Mouse (Mus musculus): ENCODE results near the gene Nol9.
A peak's percentile ranks its signal among the peaks of the same experiment; 100 is the strongest.

DNA sequence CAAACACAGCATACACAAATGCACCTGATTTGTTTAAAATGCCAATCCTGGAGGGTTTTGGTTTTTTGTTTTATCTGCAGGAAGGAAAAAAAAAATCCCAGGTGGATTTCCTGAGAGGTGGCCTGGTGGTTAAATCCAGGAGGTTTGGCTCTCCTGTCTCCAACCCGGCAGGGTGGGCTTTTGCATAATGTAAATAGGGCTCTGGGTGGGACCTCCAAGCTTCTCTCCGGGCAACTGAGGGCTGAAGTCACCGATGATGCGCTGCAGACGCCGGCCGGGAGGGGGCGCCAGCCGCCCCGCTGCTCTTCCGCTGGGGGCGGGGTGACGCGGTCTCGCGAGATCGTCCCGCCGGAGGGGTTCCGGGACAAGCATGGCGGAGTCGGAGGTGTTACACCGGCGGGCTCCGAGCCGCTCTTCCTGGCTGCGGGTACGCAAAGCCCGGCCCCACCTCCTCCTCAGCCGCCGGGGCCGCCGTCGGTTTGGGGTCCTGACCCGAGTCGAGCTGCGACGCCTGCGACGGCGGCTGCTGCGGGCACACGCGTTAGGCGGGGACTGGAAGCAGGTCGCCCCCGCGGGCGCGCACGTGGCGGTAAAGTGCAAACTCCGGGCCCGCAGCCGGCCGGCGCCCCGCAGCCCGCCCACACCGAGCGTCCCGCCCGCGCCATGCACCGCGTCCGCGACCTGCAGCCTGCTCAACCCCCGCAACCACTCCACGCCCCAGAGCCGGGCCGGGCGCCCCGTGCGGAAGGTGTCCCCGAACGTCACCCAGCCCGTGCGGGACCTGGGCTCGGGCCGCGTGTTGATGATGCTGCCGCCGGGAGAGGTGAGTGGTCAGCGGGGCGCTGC lies at the start of gene Nol9:
- TF ChIP-seq CTCF (IDR thresholded peaks at IDR 0.05; ENCODE audit: borderline replicate concordance, extremely low read depth, insufficient read depth, insufficient read length) (peak; percentile 99), POLR2A (IDR thresholded peaks at IDR 0.05; ENCODE audit: borderline replicate concordance, extremely low read depth, insufficient read depth, insufficient read length, poor library complexity, severe bottlenecking) (peak; percentile 60; the same call in 1 of the 2 replicates)
